Mouse (Mus musculus): Measurements from ENCODE around the gene Abca13. TPM values are rescaled to one million over a fixed set of nuclear protein-coding genes. Genes with fewer than 3 reads are reported as not detected.
A peak's percentile ranks its signal among the peaks of the same experiment; 100 is the strongest.
"Not testable (repeated sequence)": the region's sequence is repeated elsewhere in the genome, so short reads cannot be mapped to it uniquely, and the experiment has no call there.

Gene Abca13
- polyA plus RNA-seq, 1 experiment from 2014 or later, result 0.15 TPM

- no peaks in the 10 kb centered on the region for H3K4me1 ChIP-seq (ENCODE audit: control insufficient read depth, insufficient read depth, low read length)
- 37% methylated on average over 6 of the region's 6 CpGs for WGBS
- no peak overlapping the region for H3K4me3 ChIP-seq (replicated peaks; ENCODE audit: low read length)
- no peaks in the 10 kb centered on the region for H3K27me3 ChIP-seq (ENCODE audit: control insufficient read depth, insufficient read depth, low read length)
- H3K9me3 ChIP-seq (replicated peaks; ENCODE audit: control insufficient read depth, low read length), result no peaks in the 10 kb centered on the region
- H3K36me3 ChIP-seq (ENCODE audit: control insufficient read depth, insufficient read depth, low read length), result no peaks in the 10 kb centered on the region
- no peak overlapping the region for H3K9ac ChIP-seq (ENCODE audit: low read length)
- no peak overlapping the region for H3K27ac ChIP-seq (ENCODE audit: low read length)
- H3K4me2 ChIP-seq (ENCODE audit: low read depth, low read length), result no peak overlapping the region
- ATAC-seq (ENCODE audit: insufficient read depth, low FRiP score), result 0 out of 2 replicates have a peak, but pooled peaks have one; percentile 37
Measured at GRCm38 (mm10) chr11:9317076-9317929, 125.6 kb downstream of the Abca13 start.

DNA sequence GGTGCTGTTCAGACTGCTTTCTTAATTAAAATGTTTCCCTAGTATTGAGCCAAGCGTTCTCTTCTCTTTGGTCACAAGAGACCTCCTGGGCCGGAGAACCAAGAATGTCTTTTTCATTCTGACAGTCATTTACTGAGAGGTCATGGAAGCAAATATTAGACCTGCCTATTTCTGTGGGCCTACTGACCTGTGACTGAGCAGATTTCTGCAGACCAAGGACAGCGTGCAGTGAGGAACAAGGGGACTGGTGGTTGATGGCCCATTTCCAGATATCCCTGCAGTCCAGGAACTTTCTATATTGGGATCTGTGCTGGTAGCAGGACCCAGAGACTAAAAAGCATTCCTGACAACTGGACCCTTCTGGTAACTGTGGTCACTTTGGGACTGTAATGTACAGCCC lies 146.4 kb downstream of the Abca13 start:
- H3K4me3 ChIP-seq (replicated peaks; ENCODE audit: low read length), result no peak overlapping the region
- ATAC-seq (ENCODE audit: insufficient read depth, low FRiP score), result no peak
- no peak overlapping the region for H3K4me2 ChIP-seq (ENCODE audit: low read depth, low read length)
- H3K27me3 ChIP-seq (ENCODE audit: control insufficient read depth, insufficient read depth, low read length), result no peaks in the 10 kb centered on the region
- WGBS, result 75% methylated on average over 3 of the region's 3 CpGs
- H3K4me1 ChIP-seq (ENCODE audit: control insufficient read depth, insufficient read depth, low read length), result no peaks in the 10 kb centered on the region
- no peaks in the 10 kb centered on the region for H3K9me3 ChIP-seq (replicated peaks; ENCODE audit: control insufficient read depth, low read length)
- H3K9ac ChIP-seq (ENCODE audit: low read length), result no peak overlapping the region
- H3K36me3 ChIP-seq (ENCODE audit: control insufficient read depth, insufficient read depth, low read length), result no peaks in the 10 kb centered on the region
- H3K27ac ChIP-seq (ENCODE audit: low read length), result no peak overlapping the region

DNA sequence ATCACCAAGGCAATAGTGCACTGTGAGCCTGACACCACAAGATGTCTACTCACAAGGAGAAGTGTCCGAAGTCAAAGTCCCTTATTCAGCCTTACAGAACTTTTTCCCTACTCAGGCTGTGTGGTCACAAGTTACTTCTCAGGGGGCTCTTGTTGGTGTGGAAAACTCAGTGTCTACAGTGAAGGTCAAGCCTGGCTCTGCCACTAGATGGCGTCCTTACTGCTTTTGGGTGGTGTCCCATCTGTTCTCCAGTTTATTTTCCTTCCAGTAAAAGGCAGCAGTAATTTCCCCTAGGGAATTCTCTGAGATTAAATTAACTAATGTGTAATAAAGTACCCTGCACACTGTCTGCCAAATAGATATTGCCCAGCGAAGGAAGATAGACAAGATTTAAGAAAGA lies 156.0 kb downstream of the Abca13 start:
- H3K4me2 ChIP-seq (ENCODE audit: low read depth, low read length), result no peak overlapping the region
- WGBS, result 46% methylated on average over 3 of the region's 3 CpGs
- no peak overlapping the region for H3K4me3 ChIP-seq (replicated peaks; ENCODE audit: low read length)
- H3K4me1 ChIP-seq (ENCODE audit: control insufficient read depth, insufficient read depth, low read length), result no peaks in the 10 kb centered on the region
- H3K27me3 ChIP-seq (ENCODE audit: control insufficient read depth, insufficient read depth, low read length), result no peaks in the 10 kb centered on the region
- ATAC-seq (ENCODE audit: insufficient read depth, low FRiP score), result no peak
- H3K9ac ChIP-seq (ENCODE audit: low read length), result no peak overlapping the region
- no peaks in the 10 kb centered on the region for H3K9me3 ChIP-seq (replicated peaks; ENCODE audit: control insufficient read depth, low read length)
- no peaks in the 10 kb centered on the region for H3K36me3 ChIP-seq (ENCODE audit: control insufficient read depth, insufficient read depth, low read length)
- H3K27ac ChIP-seq (ENCODE audit: low read length), result no peak overlapping the region

DNA sequence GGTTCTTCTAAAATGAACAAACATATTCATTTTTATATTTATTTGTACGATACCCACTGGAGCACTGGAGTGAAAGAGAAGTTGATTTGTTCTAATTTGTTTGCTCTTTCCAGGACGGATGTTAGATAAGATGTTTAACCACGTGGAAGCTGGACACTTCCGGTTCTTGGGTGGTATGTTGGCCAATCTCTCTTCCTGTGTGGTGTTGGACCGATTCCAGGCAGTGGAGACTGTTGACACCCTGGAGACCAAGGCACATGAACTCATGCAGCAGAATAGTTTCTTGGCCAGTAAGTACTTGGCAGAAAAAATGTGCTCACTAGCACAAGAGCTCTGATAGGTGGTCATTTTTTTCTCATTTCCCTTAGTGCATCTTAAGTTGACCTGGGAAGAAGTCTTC lies 181.4 kb downstream of the Abca13 start:
- no peak overlapping the region for H3K4me2 ChIP-seq (ENCODE audit: low read depth, low read length)
- H3K4me1 ChIP-seq (ENCODE audit: control insufficient read depth, insufficient read depth, low read length), result no peaks in the 10 kb centered on the region
- no peak for ATAC-seq (ENCODE audit: insufficient read depth, low FRiP score)
- no peak overlapping the region for H3K9ac ChIP-seq (ENCODE audit: low read length)
- no peak overlapping the region for H3K4me3 ChIP-seq (replicated peaks; ENCODE audit: low read length)
- H3K9me3 ChIP-seq (replicated peaks; ENCODE audit: control insufficient read depth, low read length), result no peaks in the 10 kb centered on the region
- H3K27ac ChIP-seq (ENCODE audit: low read length), result no peak overlapping the region
- H3K27me3 ChIP-seq (ENCODE audit: control insufficient read depth, insufficient read depth, low read length), result no peaks in the 10 kb centered on the region
- no peaks in the 10 kb centered on the region for H3K36me3 ChIP-seq (ENCODE audit: control insufficient read depth, insufficient read depth, low read length)
- WGBS, result 47% methylated on average over 5 of the region's 5 CpGs

DNA sequence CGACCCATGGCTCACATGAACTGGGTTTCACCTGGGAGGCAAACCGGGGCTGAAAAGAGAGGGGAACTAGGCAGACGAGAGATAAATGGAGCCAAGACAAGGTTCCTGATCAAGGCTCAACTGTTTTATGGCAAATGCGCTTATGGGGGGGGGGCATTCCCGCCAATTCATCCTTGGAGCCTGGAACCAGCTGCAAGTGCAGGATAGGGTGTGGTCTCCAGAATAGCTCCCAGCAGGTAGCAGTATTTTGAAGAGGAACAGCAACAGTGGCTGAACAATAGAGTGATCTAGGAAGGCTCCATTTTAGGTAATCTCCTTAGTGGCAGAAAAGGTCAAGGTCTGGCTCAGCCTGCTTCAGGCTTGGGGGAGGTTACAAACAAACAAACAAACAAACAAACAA lies 182.7 kb downstream of the Abca13 start:
- not testable (repeated sequence) for H3K9ac ChIP-seq (ENCODE audit: low read length); H3K4me1 ChIP-seq (ENCODE audit: control insufficient read depth, insufficient read depth, low read length); H3K27ac ChIP-seq (ENCODE audit: low read length); H3K36me3 ChIP-seq (ENCODE audit: control insufficient read depth, insufficient read depth, low read length); H3K4me3 ChIP-seq (replicated peaks; ENCODE audit: low read length); H3K27me3 ChIP-seq (ENCODE audit: control insufficient read depth, insufficient read depth, low read length); ATAC-seq (ENCODE audit: insufficient read depth, low FRiP score); H3K4me2 ChIP-seq (ENCODE audit: low read depth, low read length); H3K9me3 ChIP-seq (replicated peaks; ENCODE audit: control insufficient read depth, low read length)
- WGBS, result 80% methylated on average over 5 of the region's 5 CpGs

DNA sequence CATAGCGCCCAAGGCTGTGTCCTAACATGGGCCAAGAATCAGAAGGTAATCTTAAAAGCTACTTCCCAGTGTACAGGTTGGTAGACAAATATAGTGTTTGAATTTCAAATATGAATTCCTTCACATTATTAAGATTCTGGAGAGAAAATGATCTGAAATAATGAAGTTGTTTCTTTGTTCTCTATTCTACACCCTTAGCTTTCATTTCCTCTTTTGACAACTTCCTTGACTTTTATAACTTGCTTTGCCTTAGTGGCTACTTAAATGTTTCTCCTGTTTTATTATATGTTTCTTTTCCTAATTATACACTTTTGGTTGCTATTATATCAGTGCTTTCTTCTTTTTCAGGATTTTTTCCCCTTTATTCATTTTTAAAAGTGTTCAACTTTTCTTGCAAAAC lies 196.8 kb downstream of the Abca13 start:
- Histone ChIP-seq H3K27ac (ENCODE audit: low read length) (no peak overlapping the region), H3K9ac (ENCODE audit: low read length) (no peak overlapping the region), H3K4me1 (ENCODE audit: control insufficient read depth, insufficient read depth, low read length) (no peaks in the 10 kb centered on the region), H3K4me3 (replicated peaks; ENCODE audit: low read length) (no peak overlapping the region), H3K4me2 (ENCODE audit: low read depth, low read length) (no peak overlapping the region), H3K27me3 (ENCODE audit: control insufficient read depth, insufficient read depth, low read length) (no peaks in the 10 kb centered on the region), H3K9me3 (replicated peaks; ENCODE audit: control insufficient read depth, low read length) (no peaks in the 10 kb centered on the region), H3K36me3 (ENCODE audit: control insufficient read depth, insufficient read depth, low read length) (no peaks in the 10 kb centered on the region)
- no peak for ATAC-seq (ENCODE audit: insufficient read depth, low FRiP score)
- 97% methylated on average over 1 of the region's 1 CpGs for WGBS

GRCm38 (mm10) chr11:9416946-9417345 lies 225.2 kb downstream of the Abca13 start:
- Histone ChIP-seq H3K4me1 (ENCODE audit: control insufficient read depth, insufficient read depth, low read length) (no peaks in the 10 kb centered on the region), H3K4me2 (ENCODE audit: low read depth, low read length) (no peak overlapping the region), H3K9ac (ENCODE audit: low read length) (no peak overlapping the region), H3K9me3 (replicated peaks; ENCODE audit: control insufficient read depth, low read length) (no peaks in the 10 kb centered on the region), H3K27ac (ENCODE audit: low read length) (no peak overlapping the region), H3K4me3 (replicated peaks; ENCODE audit: low read length) (no peak overlapping the region), H3K27me3 (ENCODE audit: control insufficient read depth, insufficient read depth, low read length) (no peaks in the 10 kb centered on the region), H3K36me3 (ENCODE audit: control insufficient read depth, insufficient read depth, low read length) (no peaks in the 10 kb centered on the region)
- 75% methylated on average over 3 of the region's 3 CpGs for WGBS
- ATAC-seq (ENCODE audit: insufficient read depth, low FRiP score), result no peak

GRCm38 (mm10) chr11:9420205-9420604 lies 228.5 kb downstream of the Abca13 start:
- ATAC-seq (ENCODE audit: insufficient read depth, low FRiP score), result peak; percentile 72; the same call in 1 of the 2 replicates
- H3K27me3 ChIP-seq (ENCODE audit: control insufficient read depth, insufficient read depth, low read length), result no peaks in the 10 kb centered on the region
- H3K4me1 ChIP-seq (ENCODE audit: control insufficient read depth, insufficient read depth, low read length), result no peaks in the 10 kb centered on the region
- H3K9ac ChIP-seq (ENCODE audit: low read length), result no peak overlapping the region
- H3K4me3 ChIP-seq (replicated peaks; ENCODE audit: low read length), result no peak overlapping the region
- H3K4me2 ChIP-seq (ENCODE audit: low read depth, low read length), result no peak overlapping the region
- 19% methylated on average over 2 of the region's 2 CpGs for WGBS
- no peak overlapping the region for H3K27ac ChIP-seq (ENCODE audit: low read length)
- H3K9me3 ChIP-seq (replicated peaks; ENCODE audit: control insufficient read depth, low read length), result no peaks in the 10 kb centered on the region
- H3K36me3 ChIP-seq (ENCODE audit: control insufficient read depth, insufficient read depth, low read length), result no peaks in the 10 kb centered on the region

- Histone ChIP-seq H3K27ac (ENCODE audit: low read length) (no peak overlapping the region), H3K27me3 (ENCODE audit: control insufficient read depth, insufficient read depth, low read length) (no peaks in the 10 kb centered on the region), H3K4me3 (replicated peaks; ENCODE audit: low read length) (no peak overlapping the region), H3K36me3 (ENCODE audit: control insufficient read depth, insufficient read depth, low read length) (no peaks in the 10 kb centered on the region), H3K4me2 (ENCODE audit: low read depth, low read length) (no peak overlapping the region), H3K9ac (ENCODE audit: low read length) (no peak overlapping the region), H3K9me3 (replicated peaks; ENCODE audit: control insufficient read depth, low read length) (no peaks in the 10 kb centered on the region), H3K4me1 (ENCODE audit: control insufficient read depth, insufficient read depth, low read length) (no peaks in the 10 kb centered on the region)
- no peak for ATAC-seq (ENCODE audit: insufficient read depth, low FRiP score)
- 69% methylated on average over 3 of the region's 3 CpGs for WGBS
Measured at GRCm38 (mm10) chr11:9427411-9427810, 235.7 kb downstream of the Abca13 start.
